Mouse (Mus musculus) liver, embryonic 15.5 days (tissue): Measurements from ENCODE around the gene Hist1h1c. TPM values are rescaled to one million over a fixed set of nuclear protein-coding genes. Genes with fewer than 3 reads are reported as not detected.
A peak's percentile ranks its signal among the peaks of the same experiment; 100 is the strongest.

Experiments used
- ATAC-seq: fragments of 200-750 bp; cut with Nextera tagmentation; 2 replicates; pipeline ENCODE4 v1.8.0; 2017; ENCODE audit warnings: moderate number of reproducible peaks, mild to moderate bottlenecking, moderate library complexity; ENCODE audit not compliant: insufficient read depth
- H3K27ac ChIP-seq: fragments of 300-500 bp; sonication (generic); replicated peaks from 2 replicates; pipeline ENCODE4 v1.5.1; 2015; ENCODE audit warnings: mild to moderate bottlenecking, inconsistent platforms
- H3K27me3 ChIP-seq: fragments of 300-500 bp; sonication (generic); 2 replicates; pipeline ENCODE4 v1.6.1; 2015; ENCODE audit warnings: mild to moderate bottlenecking, inconsistent platforms
- H3K36me3 ChIP-seq: fragments of 300-500 bp; sonication (generic); replicated peaks from 2 replicates; pipeline ENCODE4 v1.6.1; 2015; ENCODE audit warnings: moderate library complexity, mild to moderate bottlenecking, inconsistent platforms
- H3K4me1 ChIP-seq: fragments of 300-500 bp; sonication (generic); replicated peaks from 2 replicates; pipeline ENCODE4 v1.6.1; 2015; ENCODE audit warnings: inconsistent platforms
- H3K4me2 ChIP-seq: fragments of 300-500 bp; sonication (generic); 2 replicates; pipeline ENCODE4 v1.6.1; 2015; ENCODE audit warnings: moderate library complexity, mild to moderate bottlenecking, inconsistent platforms
- H3K4me3 ChIP-seq: fragments of 300-500 bp; sonication (generic); replicated peaks from 2 replicates; pipeline ENCODE4 v1.5.1; 2015; ENCODE audit warnings: mild to moderate bottlenecking, inconsistent platforms
- H3K9ac ChIP-seq: fragments of 300-500 bp; sonication (generic); 2 replicates; pipeline ENCODE4 v1.6.1; 2015; ENCODE audit warnings: moderate library complexity, mild to moderate bottlenecking, inconsistent platforms
- H3K9me3 ChIP-seq: fragments of 300-500 bp; sonication (generic); replicated peaks from 2 replicates; pipeline ENCODE4 v1.6.1; 2016; ENCODE audit warnings: inconsistent platforms
- WGBS: fragments of 180-500 bp; shearing (Covaris S2); methylation state at CpG from one replicate; pipeline ENCODE4 v1.1.7; 2015; ENCODE audit warnings: mixed read lengths; ENCODE audit not compliant: insufficient replicate concordance; 5-methylcytosine and 5-hydroxymethylcytosine counted together
- polyA plus RNA-seq: library from polyadenylated mRNA; unstranded; fragments of >200 nt; fragmentation: Nextera tagmentation; extraction: Ambion mirVana; gene quantifications from 2 replicates; pipeline ENCODE4 v1.2.1, GENCODE M21; 2015

Hist1h1c gene
- 81.0 and 85.5 TPM in 2 replicates for polyA plus RNA-seq

DNA sequence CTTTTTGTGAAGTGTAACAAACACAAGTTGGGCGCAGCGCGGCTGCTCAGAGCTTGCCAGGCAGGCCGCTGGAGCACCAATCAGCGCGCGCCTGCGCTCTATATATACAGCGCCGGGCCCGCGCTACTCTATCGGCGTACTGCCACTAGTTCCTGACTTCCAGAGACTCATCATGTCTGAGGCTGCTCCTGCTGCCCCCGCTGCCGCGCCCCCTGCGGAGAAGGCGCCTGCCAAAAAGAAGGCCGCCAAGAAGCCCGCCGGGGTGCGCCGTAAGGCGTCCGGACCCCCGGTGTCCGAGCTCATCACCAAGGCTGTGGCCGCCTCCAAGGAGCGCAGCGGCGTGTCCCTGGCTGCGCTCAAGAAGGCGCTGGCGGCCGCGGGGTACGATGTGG is at the start of gene Hist1h1c:
Gene Hist1h1c, plus strand, starts transcription at position 132 of the 392 bp plus-strand sequence.
- H3K4me3 ChIP-seq, result peak within 1 kb of the TSS; percentile 60
- peak within 1 kb of the TSS; percentile 100 for H3K27ac ChIP-seq
- WGBS, result 1% methylated on average over 38 of the region's 38 CpGs
- ATAC-seq, result peak; percentile 77
- no peaks in the 10 kb centered on the region for H3K36me3 ChIP-seq
- H3K27me3 ChIP-seq, result no peaks in the 10 kb centered on the region
- H3K4me2 ChIP-seq, result peak within 1 kb of the TSS; percentile 81
- peaks cover 34% of the 10 kb centered on the region for H3K4me1 ChIP-seq
- H3K9ac ChIP-seq, result peak within 1 kb of the TSS; percentile 87
- no peaks in the 10 kb centered on the region for H3K9me3 ChIP-seq

DNA sequence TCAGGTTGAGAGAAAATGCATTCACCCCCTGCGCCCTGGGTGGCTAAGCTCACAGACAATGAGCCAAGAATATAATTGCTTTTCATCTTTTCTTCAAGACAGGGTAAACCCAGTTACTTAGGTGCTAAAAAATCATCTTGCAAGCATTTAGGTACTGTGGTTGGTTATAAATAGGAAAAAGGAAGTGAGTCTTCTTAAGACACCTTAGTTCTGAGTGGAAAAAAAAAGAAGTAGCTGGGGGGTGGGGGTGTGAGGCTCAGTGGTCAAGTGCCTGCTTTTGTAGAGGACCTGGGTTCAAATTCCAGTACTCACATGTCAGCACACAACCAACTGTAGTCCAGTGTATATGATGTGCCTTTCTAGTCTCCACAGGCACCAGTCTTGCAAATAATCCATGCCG is 49.7 kb upstream of the Hist1h1c start:
- H3K9me3 ChIP-seq, result no peaks in the 10 kb centered on the region
- H3K4me3 ChIP-seq, result no peak overlapping the region
- H3K4me1 ChIP-seq, result peaks cover 37% of the 10 kb centered on the region
- no peak overlapping the region for H3K9ac ChIP-seq
- H3K4me2 ChIP-seq, result peak overlapping the region; percentile 7; the same call in 1 of the 2 replicates
- H3K27me3 ChIP-seq, result no peaks in the 10 kb centered on the region
- 88% methylated on average over 2 of the region's 2 CpGs for WGBS
- peaks cover 17% of the 10 kb centered on the region for H3K36me3 ChIP-seq
- H3K27ac ChIP-seq, result 0 out of 2 replicates have a peak overlapping the region, but pooled peaks have one; percentile 30
- ATAC-seq, result no peak

DNA sequence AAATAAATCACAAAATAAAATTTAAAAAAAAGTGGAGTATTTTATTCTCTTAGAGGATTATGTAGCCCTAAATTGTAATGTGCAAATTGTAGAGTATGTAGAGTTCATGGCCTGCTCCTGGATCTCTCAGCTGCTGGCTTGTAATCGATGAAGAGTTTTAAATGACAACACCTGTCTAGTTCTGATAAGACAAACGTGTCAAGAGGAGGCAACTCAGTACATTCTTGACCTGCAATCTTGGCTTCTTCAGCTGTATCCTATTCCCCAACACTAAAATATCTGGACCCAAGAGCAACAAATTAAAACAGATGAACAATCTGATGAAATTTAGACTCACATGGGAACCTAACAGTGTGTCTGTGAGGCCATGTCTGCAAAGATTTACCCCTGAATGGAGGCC is 49.1 kb upstream of the Hist1h1c start:
- H3K36me3 ChIP-seq, result peaks cover 17% of the 10 kb centered on the region
- 15% methylated on average over 2 of the region's 2 CpGs for WGBS
- H3K4me3 ChIP-seq, result no peak overlapping the region
- H3K4me1 ChIP-seq, result peaks cover 37% of the 10 kb centered on the region
- H3K9me3 ChIP-seq, result no peaks in the 10 kb centered on the region
- peak overlapping the region; percentile 27; the same call in 1 of the 2 replicates for H3K4me2 ChIP-seq
- H3K9ac ChIP-seq, result peak overlapping the region; percentile 39; the same call in 1 of the 2 replicates
- H3K27ac ChIP-seq, result peak overlapping the region; percentile 11
- no peaks in the 10 kb centered on the region for H3K27me3 ChIP-seq
- no peak for ATAC-seq

DNA sequence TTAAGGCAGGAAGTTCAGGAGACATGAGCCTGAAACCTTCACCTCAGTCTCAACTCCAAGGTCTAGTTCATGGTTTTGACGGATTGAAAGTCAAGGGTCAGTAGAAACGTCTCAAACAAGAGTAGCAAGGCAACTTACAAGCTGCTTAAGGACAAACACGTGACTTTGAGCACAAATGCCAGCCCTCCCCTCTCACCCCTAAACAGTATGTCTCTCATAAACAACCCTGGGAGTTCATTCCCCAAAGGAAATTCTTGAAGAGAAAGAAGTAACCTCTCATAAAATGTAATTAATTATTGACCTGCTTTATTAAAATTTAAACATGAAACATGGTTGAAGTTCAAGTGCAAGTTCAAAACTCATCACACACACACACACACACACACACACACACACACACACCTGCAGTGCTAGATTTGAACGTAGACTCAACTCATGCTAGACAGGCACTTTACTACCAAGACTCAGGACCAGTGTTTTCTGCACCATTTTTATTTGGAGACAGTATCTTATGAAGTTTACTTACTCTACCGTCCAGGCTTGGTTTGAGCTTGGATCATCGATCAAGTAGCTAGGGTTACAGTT is 44.7 kb upstream of the Hist1h1c start:
- Histone ChIP-seq H3K4me2 (no peak overlapping the region), H3K9ac (no peak overlapping the region), H3K27ac (no peak overlapping the region), H3K36me3 (peaks cover 17% of the 10 kb centered on the region), H3K9me3 (no peaks in the 10 kb centered on the region), H3K27me3 (no peaks in the 10 kb centered on the region), H3K4me3 (no peak overlapping the region), H3K4me1 (peaks cover 45% of the 10 kb centered on the region)
- 67% methylated on average over 6 of the region's 6 CpGs for WGBS
- no peak for ATAC-seq

- Histone ChIP-seq H3K4me2 (no peak overlapping the region), H3K9me3 (no peaks in the 10 kb centered on the region), H3K27me3 (no peaks in the 10 kb centered on the region), H3K4me3 (no peak overlapping the region), H3K36me3 (peaks cover 17% of the 10 kb centered on the region), H3K4me1 (peaks cover 43% of the 10 kb centered on the region), H3K27ac (no peak overlapping the region), H3K9ac (no peak overlapping the region)
- ATAC-seq, result no peak
- 80% methylated on average over 9 of the region's 9 CpGs for WGBS
These were observed 43.7 kb upstream of the Hist1h1c start for GRCm38 (mm10) chr13:23694956-23695355.

DNA sequence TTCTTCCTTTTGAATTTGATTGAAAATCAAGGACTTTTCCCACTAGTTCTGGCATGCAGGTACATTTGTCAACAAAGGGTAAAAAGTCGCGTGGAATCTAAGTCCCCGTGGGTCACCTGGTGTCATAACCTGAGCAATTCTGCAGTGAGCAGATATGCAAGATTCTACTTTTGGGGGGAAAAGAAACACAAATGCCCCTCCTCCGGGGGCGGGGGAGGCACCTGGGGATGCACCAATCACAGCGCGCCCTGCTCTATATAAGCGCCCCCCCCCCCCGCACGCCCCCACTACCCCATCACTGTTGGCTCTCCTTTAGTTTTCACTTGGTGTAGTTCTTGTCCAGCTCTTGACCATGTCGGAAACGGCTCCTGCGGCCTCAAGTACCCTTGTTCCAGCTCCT is 43.1 kb upstream of the Hist1h1c start, which contains the start of gene Hist1h1t:
Gene Hist1h1t, plus strand, starts transcription at position 301 of the 400 bp plus-strand sequence.
- peak within 1 kb of the TSS; percentile 70 for H3K4me2 ChIP-seq
- H3K36me3 ChIP-seq, result peaks cover 16% of the 10 kb centered on the region
- peak within 1 kb of the TSS; percentile 99 for H3K27ac ChIP-seq
- no peaks in the 10 kb centered on the region for H3K27me3 ChIP-seq
- H3K9ac ChIP-seq, result peak within 1 kb of the TSS; percentile 55
- no peak for ATAC-seq
- peak within 1 kb of the TSS; percentile 30 for H3K4me3 ChIP-seq
- H3K9me3 ChIP-seq, result no peaks in the 10 kb centered on the region
- peaks cover 42% of the 10 kb centered on the region for H3K4me1 ChIP-seq
- WGBS, result 49% methylated on average over 13 of the region's 13 CpGs

DNA sequence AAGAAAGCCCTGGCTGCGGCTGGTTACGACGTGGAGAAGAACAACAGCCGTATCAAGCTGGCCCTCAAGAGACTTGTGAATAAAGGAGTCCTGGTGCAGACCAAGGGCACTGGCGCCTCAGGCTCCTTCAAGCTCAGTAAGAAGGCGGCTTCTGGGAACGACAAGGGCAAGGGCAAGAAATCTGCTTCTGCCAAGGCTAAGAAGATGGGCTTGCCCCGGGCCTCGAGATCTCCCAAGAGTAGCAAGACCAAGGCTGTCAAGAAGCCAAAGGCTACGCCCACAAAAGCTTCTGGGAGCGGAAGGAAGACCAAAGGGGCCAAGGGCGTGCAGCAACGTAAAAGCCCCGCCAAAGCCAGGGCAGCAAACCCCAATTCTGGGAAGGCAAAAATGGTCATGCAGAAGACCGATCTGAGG is 42.5 kb upstream of the Hist1h1c start:
- peak overlapping the region; percentile 70 for H3K4me2 ChIP-seq
- H3K9me3 ChIP-seq, result no peaks in the 10 kb centered on the region
- peaks cover 13% of the 10 kb centered on the region for H3K36me3 ChIP-seq
- no peaks in the 10 kb centered on the region for H3K27me3 ChIP-seq
- H3K4me3 ChIP-seq, result peak overlapping the region; percentile 30
- 36% methylated on average over 15 of the region's 15 CpGs for WGBS
- H3K27ac ChIP-seq, result peak overlapping the region; percentile 99
- peaks cover 45% of the 10 kb centered on the region for H3K4me1 ChIP-seq
- no peak for ATAC-seq
- peak overlapping the region; percentile 55 for H3K9ac ChIP-seq

DNA sequence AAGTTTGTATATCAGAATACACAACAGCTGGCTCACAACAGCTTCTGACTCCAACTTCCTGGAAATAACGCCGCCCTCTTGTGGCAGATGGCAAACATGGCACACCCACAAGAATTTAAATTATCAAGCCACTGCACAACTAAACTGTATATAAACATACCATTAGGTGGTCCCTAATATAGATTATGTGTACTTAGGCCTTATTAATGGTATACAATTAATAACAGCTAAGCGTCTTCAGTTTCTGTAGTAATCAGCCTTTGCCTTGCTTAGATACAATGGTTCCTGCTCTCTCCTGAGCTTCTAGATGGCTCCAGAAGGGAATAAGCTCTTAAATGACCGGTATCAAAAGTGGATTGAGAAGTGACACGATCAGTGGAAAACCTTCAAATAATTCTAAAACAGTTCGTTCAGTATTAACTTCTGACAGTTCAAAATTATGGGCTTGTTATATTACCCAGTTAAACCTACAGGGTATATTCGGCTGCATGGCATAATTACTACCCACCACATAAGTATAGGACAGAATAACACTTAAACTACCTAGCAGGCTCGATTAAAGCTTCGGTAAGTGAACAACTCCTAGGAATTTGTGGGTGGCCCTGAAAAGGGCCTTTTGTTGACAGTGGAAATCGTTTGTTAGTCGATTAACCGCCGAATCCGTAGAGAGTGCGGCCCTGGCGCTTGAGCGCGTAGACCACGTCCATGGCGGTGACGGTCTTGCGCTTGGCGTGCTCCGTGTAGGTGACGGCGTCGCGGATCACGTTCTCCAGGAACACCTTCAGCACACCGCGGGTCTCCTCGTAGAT is 40.9 kb upstream of the Hist1h1c start:
- Histone ChIP-seq H3K4me3 (peak overlapping the region; percentile 58), H3K27me3 (no peaks in the 10 kb centered on the region), H3K27ac (peak overlapping the region; percentile 99), H3K9me3 (no peaks in the 10 kb centered on the region), H3K4me2 (peak overlapping the region; percentile 70), H3K4me1 (peaks cover 49% of the 10 kb centered on the region), H3K36me3 (peaks cover 5% of the 10 kb centered on the region), H3K9ac (peak overlapping the region; percentile 66)
- WGBS, result under 1% methylated on average over 29 of the region's 32 CpGs
- peak; percentile 66 for ATAC-seq

DNA sequence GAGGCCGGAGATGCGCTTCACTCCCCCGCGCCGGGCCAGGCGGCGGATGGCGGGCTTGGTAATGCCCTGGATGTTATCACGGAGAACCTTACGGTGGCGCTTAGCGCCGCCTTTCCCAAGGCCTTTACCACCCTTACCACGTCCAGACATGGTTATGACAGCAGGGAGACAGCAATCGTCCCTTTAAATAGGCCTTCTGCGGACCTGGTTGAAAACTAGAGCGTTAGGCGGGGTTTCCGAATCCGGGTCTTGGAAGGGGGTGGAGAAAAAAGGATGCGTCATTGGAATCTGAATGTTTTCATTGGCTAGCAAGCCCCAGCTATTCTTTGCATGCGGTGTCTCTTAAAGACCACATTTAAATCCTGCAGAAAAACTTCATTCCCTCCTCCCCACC is 40.3 kb upstream of the Hist1h1c start, which contains the start of gene Hist1h4c:
Gene Hist1h4c, minus strand, starts transcription at position 155 of the 394 bp plus-strand sequence.
- Histone ChIP-seq H3K4me2 (peak within 1 kb of the TSS; percentile 70), H3K9me3 (no peaks in the 10 kb centered on the region), H3K4me3 (peak within 1 kb of the TSS; percentile 58), H3K27ac (peak within 1 kb of the TSS; percentile 99), H3K36me3 (peaks cover 1% of the 10 kb centered on the region; the same call in 1 of the 2 replicates), H3K27me3 (no peaks in the 10 kb centered on the region), H3K4me1 (peaks cover 49% of the 10 kb centered on the region), H3K9ac (peak within 1 kb of the TSS; percentile 66)
- under 1% methylated on average over 22 of the region's 22 CpGs for WGBS
- peak; percentile 90 for ATAC-seq

GRCm38 (mm10) chr13:23698996-23699395 is 39.6 kb upstream of the Hist1h1c start:
- Histone ChIP-seq H3K4me1 (peaks cover 49% of the 10 kb centered on the region), H3K9me3 (no peaks in the 10 kb centered on the region), H3K36me3 (no peaks in the 10 kb centered on the region), H3K4me3 (0 out of 2 replicates have a peak overlapping the region, but pooled peaks have one; percentile 58), H3K27me3 (no peaks in the 10 kb centered on the region), H3K4me2 (peak overlapping the region; percentile 70), H3K27ac (peak overlapping the region; percentile 99), H3K9ac (peak overlapping the region; percentile 45)
- 63% methylated on average over 6 of the region's 6 CpGs for WGBS
- no peak for ATAC-seq

GRCm38 (mm10) chr13:23699767-23700166 is 38.8 kb upstream of the Hist1h1c start:
- no peaks in the 10 kb centered on the region for H3K36me3 ChIP-seq
- WGBS, result 57% methylated on average over 3 of the region's 3 CpGs
- no peak overlapping the region for H3K27ac ChIP-seq
- no peaks in the 10 kb centered on the region for H3K9me3 ChIP-seq
- H3K4me1 ChIP-seq, result peaks cover 48% of the 10 kb centered on the region
- H3K4me3 ChIP-seq, result no peak overlapping the region
- no peak overlapping the region for H3K9ac ChIP-seq
- ATAC-seq, result no peak
- no peak overlapping the region for H3K4me2 ChIP-seq
- no peaks in the 10 kb centered on the region for H3K27me3 ChIP-seq
